In genomic region chr17:42943272-42943696, GRCm38 (mm10) we compare ENCODE assay signal across 8 mouse cellular contexts.
A peak's percentile ranks its signal among the peaks of the same experiment; 100 is the strongest.
DNase-seq lines count a peak whose midpoint lies in the region; ATAC-seq and TF ChIP-seq lines count a peak whose summit lies in the region.

No protein-coding gene starts in this region.

- no peaks in the 10 kb centered on the region for H3K27me3 ChIP-seq in embryonic facial prominence, embryonic 10.5 days (replicated peaks; ENCODE audit: low read depth, poor library complexity, severe bottlenecking)
- H3K27me3 ChIP-seq in heart, adult 2 months (ENCODE audit: control insufficient read depth, insufficient read depth, low read length), result no peaks in the 10 kb centered on the region
- no peaks in the 10 kb centered on the region for H3K27me3 ChIP-seq in kidney, adult 2 months (replicated peaks; ENCODE audit: control insufficient read depth, insufficient read depth, low read length)
- H3K27me3 ChIP-seq in limb, embryonic 10.5 days (ENCODE audit: low read depth, poor library complexity, severe bottlenecking), result no peaks in the 10 kb centered on the region
- no peaks in the 10 kb centered on the region for H3K27me3 ChIP-seq in midbrain, embryonic 12.5 days

- H3K9ac ChIP-seq in heart, adult 2 months (ENCODE audit: low read depth, low read length), result no peak overlapping the region
- H3K9ac ChIP-seq in midbrain, embryonic 12.5 days (replicated peaks), result no peak overlapping the region

- TF ChIP-seq EP300 in heart, adult 2 months (IDR thresholded peaks at IDR 0.05; ENCODE audit: insufficient read depth, low read depth, low read length), result no peak

- peak; percentile 80 for ATAC-seq in midbrain, embryonic 12.5 days (ENCODE audit: low FRiP score, low read depth)

- H3K4me2 ChIP-seq in midbrain, embryonic 12.5 days (replicated peaks), result no peak overlapping the region

- peak; percentile 97 for TF ChIP-seq CTCF in heart, adult 2 months (IDR thresholded peaks at IDR 0.05)
- peak; percentile 34 for TF ChIP-seq CTCF in kidney, adult 2 months (conservative IDR thresholded peaks at IDR 0.05; ENCODE audit: insufficient read depth, insufficient read length, low read depth, low read length)

- WGBS in embryonic facial prominence, embryonic 10.5 days, result 18% methylated on average over 9 of the region's 9 CpGs
- 2% methylated on average over 9 of the region's 9 CpGs for WGBS in heart, adult 2 months
- WGBS in kidney, adult 2 months, result 3% methylated on average over 9 of the region's 9 CpGs
- WGBS in limb, embryonic 10.5 days, result 13% methylated on average over 9 of the region's 9 CpGs
- 20% methylated on average over 9 of the region's 9 CpGs for WGBS in midbrain, embryonic 12.5 days

- intact Hi-C loops in heart, adult 2 months (cut with DNase I), result loop anchor here (5.0 kb wide), 4 partner anchors 66 to 331 kb away; partner anchors contain the start of genes Cd2ap and Opn5

- no peaks in the 10 kb centered on the region for H3K4me1 ChIP-seq in embryonic facial prominence, embryonic 10.5 days
- H3K4me1 ChIP-seq in heart, adult 2 months (ENCODE audit: control insufficient read depth, insufficient read depth, low read length), result no peaks in the 10 kb centered on the region
- peaks cover 11% of the 10 kb centered on the region; the same call in 1 of the 2 replicates for H3K4me1 ChIP-seq in kidney, adult 2 months (ENCODE audit: control insufficient read depth, insufficient read depth, low read length)
- H3K4me1 ChIP-seq in limb, embryonic 10.5 days, result no peaks in the 10 kb centered on the region
- H3K4me1 ChIP-seq in midbrain, embryonic 12.5 days, result no peaks in the 10 kb centered on the region

- TF ChIP-seq POLR2A in heart, adult 2 months (IDR thresholded peaks at IDR 0.05; ENCODE audit: insufficient read depth, low read depth, low read length), result no peak
- TF ChIP-seq POLR2A in kidney, adult 2 months (IDR thresholded peaks at IDR 0.05; ENCODE audit: low read depth, low read length), result no peak

- H3K9me3 ChIP-seq in embryonic facial prominence, embryonic 10.5 days, result 0 out of 2 replicates have a peak, but pooled peaks cover 3% of the 10 kb centered on the region
- 0 out of 2 replicates have a peak, but pooled peaks cover 1% of the 10 kb centered on the region for H3K9me3 ChIP-seq in limb, embryonic 10.5 days (replicated peaks)
- no peaks in the 10 kb centered on the region for H3K9me3 ChIP-seq in midbrain, embryonic 12.5 days

- no peaks in the 10 kb centered on the region for H3K36me3 ChIP-seq in embryonic facial prominence, embryonic 10.5 days (replicated peaks)
- H3K36me3 ChIP-seq in heart, adult 2 months (ENCODE audit: control insufficient read depth, insufficient read depth, low read length), result no peaks in the 10 kb centered on the region
- no peaks in the 10 kb centered on the region for H3K36me3 ChIP-seq in kidney, adult 2 months (ENCODE audit: control insufficient read depth, insufficient read depth, low read length)
- H3K36me3 ChIP-seq in limb, embryonic 10.5 days, result no peaks in the 10 kb centered on the region
- H3K36me3 ChIP-seq in midbrain, embryonic 12.5 days, result no peaks in the 10 kb centered on the region

- no peaks in the 10 kb centered on the region for H3K79me2 ChIP-seq in heart, adult 2 months (replicated peaks; ENCODE audit: control insufficient read depth, insufficient read depth, low read length)

- H3K27ac ChIP-seq in embryonic facial prominence, embryonic 10.5 days (replicated peaks), result no peak overlapping the region
- H3K27ac ChIP-seq in heart, adult 2 months, result no peak overlapping the region
- peak overlapping the region; percentile 57; the same call in 1 of the 2 replicates for H3K27ac ChIP-seq in kidney, adult 2 months (ENCODE audit: insufficient read depth, low read depth, low read length)
- no peak overlapping the region for H3K27ac ChIP-seq in limb, embryonic 10.5 days
- no peak overlapping the region for H3K27ac ChIP-seq in midbrain, embryonic 12.5 days (replicated peaks)

- H3K4me3 ChIP-seq in embryonic facial prominence, embryonic 10.5 days, result no peak overlapping the region
- no peak overlapping the region for H3K4me3 ChIP-seq in heart, adult 2 months
- no peak overlapping the region for H3K4me3 ChIP-seq in kidney, adult 2 months (ENCODE audit: insufficient read depth, low read depth, low read length)
- no peak overlapping the region for H3K4me3 ChIP-seq in limb, embryonic 10.5 days
- no peak overlapping the region for H3K4me3 ChIP-seq in midbrain, embryonic 12.5 days

- DNase-seq in urinary bladder, postnatal 25 days (ENCODE audit: low spot score), result peak; percentile 52
- DNase-seq in urinary bladder, adult 2 months (ENCODE audit: low spot score), result no peak
- DNase-seq in embryonic facial prominence, embryonic 10.5 days (ENCODE audit: low spot score), result peak; percentile 48
- peak; percentile 31 to 48 for DNase-seq in heart, adult 2 months
- peak; percentile 90 for DNase-seq in kidney, adult 2 months
- DNase-seq in limb, embryonic 10.5 days (ENCODE audit: low spot score), result peak; percentile 36
- DNase-seq in right cerebral cortex, postnatal 4 days, result peak; percentile 30
